Mouse (Mus musculus) heart, postnatal 36 days (tissue): ENCODE data around the gene Fbxw21. TPM values are rescaled to one million over a fixed set of nuclear protein-coding genes. Genes with fewer than 3 reads are reported as not detected.

ENCODE experiments used
- DNase-seq, 2 experiments: peaks; one replicate each; pipeline ENCODE4 v3.0.0; 2021 to 2022
- intact Hi-C: fragments of 180-260 bp; cut with DNase I; formaldehyde crosslinking; loops from one replicate; pipeline ENCODE4 v1.15.1; 2025
- total RNA-seq, 2 experiments: library from RNA; stranded (reverse); gene quantifications; 2 replicates each; pipeline ENCODE4 v1.2.3; 2021

The Fbxw21 gene
- total RNA-seq, 2 experiments from 2014 or later, result not detected

DNA sequence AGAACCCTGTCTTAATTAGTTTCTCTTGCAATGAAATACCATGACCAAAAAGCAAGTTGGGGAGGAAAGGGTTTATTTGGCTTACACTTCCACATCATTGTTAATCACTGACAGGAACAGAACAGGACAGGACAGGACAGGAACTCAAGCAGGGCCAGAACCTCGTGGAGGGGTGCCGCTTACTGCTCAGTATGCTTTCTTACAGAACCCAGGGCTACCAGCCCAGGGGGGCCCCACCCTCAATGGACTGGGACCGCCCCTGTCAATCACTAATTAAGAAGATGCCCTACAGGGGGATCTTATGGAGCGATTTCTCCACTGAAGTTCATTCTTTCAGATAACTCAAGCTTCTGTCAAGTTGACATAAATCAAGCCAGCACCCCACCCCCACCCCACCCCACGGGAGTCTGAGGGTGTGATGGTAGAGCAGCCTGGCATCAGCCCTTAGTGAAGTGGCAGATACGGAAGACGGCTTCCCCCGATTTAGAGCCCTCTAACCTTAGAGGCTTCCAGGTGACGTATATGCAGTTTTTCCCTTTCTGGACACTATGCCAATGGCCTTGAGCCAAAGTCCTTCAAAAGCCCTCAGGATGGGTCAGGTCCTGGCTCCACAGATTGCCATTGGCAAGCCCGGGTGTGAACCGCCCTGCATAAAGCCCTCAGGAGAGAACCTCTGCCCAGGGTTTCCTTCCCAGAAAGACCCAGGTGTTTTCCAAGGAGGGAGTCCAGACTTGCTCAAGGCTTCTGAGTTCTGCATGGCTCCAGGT, 67.9 kb downstream of the Fbxw21 start:
- no peak for DNase-seq
- intact Hi-C loops, result no loop called here

DNA sequence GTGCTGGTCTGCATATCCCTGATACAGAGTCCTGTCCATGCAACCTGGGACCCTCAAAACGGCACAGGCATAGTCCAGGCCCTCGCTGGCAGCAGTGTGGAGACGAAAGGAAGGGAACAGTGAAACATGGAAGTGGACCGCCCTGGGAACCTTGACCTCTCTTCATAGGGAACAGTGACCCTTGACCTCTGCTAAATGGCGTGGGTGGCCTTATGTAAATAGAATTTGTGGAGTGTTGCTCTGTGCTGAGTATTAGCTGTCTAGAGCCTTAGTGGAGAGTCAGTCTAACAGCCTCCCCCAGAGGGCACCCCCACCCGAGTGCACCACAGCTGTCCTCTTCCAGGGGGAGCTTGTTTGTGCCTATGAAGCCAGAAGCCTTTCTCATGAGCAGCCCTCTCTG, 69.0 kb downstream of the Fbxw21 start:
- DNase-seq, result no peak
- intact Hi-C loops, result no loop called here

DNA sequence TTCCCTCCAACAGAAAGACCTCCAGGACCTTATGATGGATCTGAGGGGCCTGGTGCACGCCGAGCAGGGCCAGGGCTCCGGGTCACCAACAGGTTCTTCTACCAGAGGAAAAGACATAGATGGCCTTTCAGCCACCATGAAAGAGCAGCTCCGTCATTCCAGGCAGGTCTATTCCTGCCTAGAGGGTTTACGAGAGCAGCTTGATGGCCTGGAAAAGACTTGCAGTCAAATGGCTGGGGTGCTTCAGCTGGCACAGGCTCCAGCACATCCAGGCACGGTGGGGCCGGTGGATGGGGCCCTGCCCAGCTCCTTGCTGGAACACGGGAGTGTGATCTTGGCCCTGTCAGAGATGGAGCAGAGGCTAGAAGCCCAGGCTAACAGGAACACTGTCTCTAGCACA, 70.0 kb downstream of the Fbxw21 start:
- DNase-seq, result no peak
- intact Hi-C loops, result no loop called here

- intact Hi-C loops, result no loop called here
Measured at GRCm38 (mm10) chr9:109090446-109090845, 71.4 kb downstream of the Fbxw21 start.

More at GRCm38 (mm10) chr9:109090446-109090845, 71.4 kb downstream of the Fbxw21 start:
- DNase-seq, result no peak

Other genes with a start within 250 kb of the Fbxw21 start
- not detected for gene Tmem89, start 247.4 kb downstream of the Fbxw21 start, total RNA-seq
- gene Uqcrc1, start 225.4 kb downstream of the Fbxw21 start, total RNA-seq, result 1,000 to 10,000 TPM; 2,339 to 2,528 TPM
- under 1 TPM; 0.31 to 0.81 TPM for gene Col7a1, start 208.5 kb downstream of the Fbxw21 start, total RNA-seq
- gene Ucn2, start 176.0 kb downstream of the Fbxw21 start, total RNA-seq, result not detected
- gene Pfkfb4, start 170.3 kb downstream of the Fbxw21 start, total RNA-seq, result 1 to 10 TPM; 2.3 to 2.4 TPM
- 10 to 100 TPM; 36.1 to 51.4 TPM for gene Shisa5, start 123.5 kb downstream of the Fbxw21 start, total RNA-seq
- gene Trex1, start 102.3 kb downstream of the Fbxw21 start, total RNA-seq, result 10 to 100 TPM; 14.0 to 14.7 TPM
- 1 to 10 TPM; 8.0 to 8.2 TPM for gene Atrip, start 87.9 kb downstream of the Fbxw21 start, total RNA-seq
- 10 to 100 TPM; 11.7 to 12.2 TPM for gene Ccdc51, start 79.5 kb downstream of the Fbxw21 start, total RNA-seq
- 100 to 1,000 TPM; 241 to 249 TPM for gene Tma7, start 79.5 kb downstream of the Fbxw21 start, total RNA-seq
- 10 to 100 TPM; 16.4 to 19.1 TPM for gene Plxnb1, start 66.7 kb downstream of the Fbxw21 start, total RNA-seq
- not detected for gene Fbxw13, start 33.9 kb upstream of the Fbxw21 start, total RNA-seq
- not detected for gene Fbxw20, start 72.7 kb upstream of the Fbxw21 start, total RNA-seq
- gene Fbxw14, start 125.6 kb upstream of the Fbxw21 start, total RNA-seq, result not detected
- gene Fbxw28, start 177.6 kb upstream of the Fbxw21 start, total RNA-seq, result not detected
- not detected for gene Fbxw22, start 242.3 kb upstream of the Fbxw21 start, total RNA-seq